ENCODE assay signal across 24 mouse cellular contexts in genomic region chr19:59579676-59580075, GRCm38 (mm10).
"Had no signal": no experiment of that assay in that cellular context is flagged by ENCODE, and none has a peak within 500 bp of the region (broad histone marks: within the 10 kb centered on the region; RNA-seq: fewer than 3 reads in every experiment).

No protein-coding gene starts in this region.

- H3K4me1 ChIP-seq: heart, embryonic 12.5 days; hindbrain, embryonic 13.5 days; hindbrain, embryonic 15.5 days had no signal

- H3K9ac ChIP-seq: heart, embryonic 12.5 days; hindbrain, embryonic 13.5 days; hindbrain, embryonic 15.5 days; kidney, embryonic 15.5 days; limb, embryonic 13.5 days; limb, embryonic 15.5 days; liver, embryonic 14.5 days had no signal

- H3K27ac ChIP-seq: gastrocnemius, adult 2 months; heart, adult 2 months; hindbrain, embryonic 13.5 days; hindbrain, embryonic 15.5 days; hindbrain, postnatal 0 days; kidney, embryonic 15.5 days; kidney, postnatal 0 days; limb, embryonic 13.5 days; limb, embryonic 15.5 days; liver, embryonic 14.5 days had no signal

- ATAC-seq: hindbrain, postnatal 0 days; intestine, embryonic 16.5 days had no signal

- H3K4me2 ChIP-seq: heart, embryonic 12.5 days; hindbrain, embryonic 13.5 days; hindbrain, embryonic 15.5 days; kidney, embryonic 15.5 days; limb, embryonic 13.5 days; limb, embryonic 15.5 days had no signal

- H3K27me3 ChIP-seq: hindbrain, embryonic 15.5 days; kidney, embryonic 15.5 days; limb, embryonic 13.5 days; limb, embryonic 15.5 days had no signal

- H3K4me3 ChIP-seq: gastrocnemius, adult 2 months; heart, adult 2 months; heart, embryonic 12.5 days; hindbrain, embryonic 13.5 days; hindbrain, embryonic 15.5 days; kidney, embryonic 15.5 days; limb, embryonic 13.5 days; limb, embryonic 15.5 days had no signal

- H3K9me3 ChIP-seq: heart, embryonic 12.5 days; hindbrain, embryonic 13.5 days; hindbrain, embryonic 15.5 days; kidney, embryonic 15.5 days; limb, embryonic 13.5 days; limb, embryonic 15.5 days had no signal

- H3K36me3 ChIP-seq: heart, embryonic 12.5 days; hindbrain, embryonic 13.5 days; hindbrain, embryonic 15.5 days; kidney, embryonic 15.5 days; limb, embryonic 13.5 days; limb, embryonic 15.5 days had no signal

- DNase-seq: gastrocnemius, adult 2 months; gastrocnemius, postnatal 14 days; gastrocnemius, postnatal 36 days; heart, adult 2 months; heart, postnatal 10 days; heart, postnatal 36 days; kidney, adult 11 months; kidney, adult 2 months; kidney, adult 9 months; kidney, postnatal 14 days; kidney, postnatal 36 days; layer of hippocampus, adult 9-11 months; layer of hippocampus, postnatal 36 days; left cerebral cortex, postnatal 4 days had no signal
